Mouse (Mus musculus) bone marrow macrophage, adult 2 months (primary cell): ENCODE measurements around the gene Izumo1r. TPM values are rescaled to one million over a fixed set of nuclear protein-coding genes. Genes with fewer than 3 reads are reported as not detected.

Experiments
- H3K27ac ChIP-seq: 2 replicates; pipeline ENCODE4 v1.5.1; 2012; ENCODE audit warnings: low read depth, low read length; ENCODE audit not compliant: insufficient read depth
- H3K4me1 ChIP-seq: 2 replicates; pipeline ENCODE4 v1.6.1; 2012; ENCODE audit warnings: low read length; ENCODE audit not compliant: control insufficient read depth, insufficient read depth
- H3K4me3 ChIP-seq: 2 replicates; pipeline ENCODE4 v1.5.1; 2012; ENCODE audit warnings: mild to moderate bottlenecking, low read length, moderate library complexity; ENCODE audit not compliant: insufficient read depth
- CTCF ChIP-seq: IDR thresholded peaks from 2 replicates; pipeline ENCODE4 v1.5.1; 2012; ENCODE audit warnings: low read depth, mild to moderate bottlenecking, low read length, moderate library complexity
- POLR2A ChIP-seq: IDR thresholded peaks from 2 replicates; pipeline ENCODE4 v1.6.1; 2012; ENCODE audit warnings: mild to moderate bottlenecking, low read depth, low read length, borderline replicate concordance
- polyA plus RNA-seq: library from polyadenylated mRNA; stranded (reverse); fragments of >200 nt; gene quantifications from 2 replicates; pipeline ENCODE4 v1.2.4, GENCODE M21; 2012; ENCODE audit not compliant: missing spikeins, insufficient read depth, insufficient read length

The Izumo1r gene
- polyA plus RNA-seq, 1 experiment, result not detected

- TF ChIP-seq POLR2A (no peak), CTCF (no peak)
- Histone ChIP-seq H3K27ac (no peak overlapping the region), H3K4me3 (no peak overlapping the region), H3K4me1 (peaks cover 4% of the 10 kb centered on the region; the same call in 1 of the 2 replicates)
Measured at GRCm38 (mm10) chr9:14931211-14931610, 27.5 kb upstream of the Izumo1r start.

GRCm38 (mm10) chr9:14926593-14926992, 22.8 kb upstream of the Izumo1r start:
- Histone ChIP-seq H3K27ac (no peak overlapping the region), H3K4me3 (no peak overlapping the region), H3K4me1 (peaks cover 4% of the 10 kb centered on the region; the same call in 1 of the 2 replicates)
- TF ChIP-seq CTCF (no peak), POLR2A (no peak)

- H3K4me1 ChIP-seq, result peaks cover 4% of the 10 kb centered on the region; the same call in 1 of the 2 replicates
- H3K27ac ChIP-seq, result no peak overlapping the region
- TF ChIP-seq CTCF (no peak), POLR2A (no peak)
- no peak overlapping the region for H3K4me3 ChIP-seq
Measured at GRCm38 (mm10) chr9:14923625-14924024, 19.9 kb upstream of the Izumo1r start.

- Histone ChIP-seq H3K27ac (no peak overlapping the region), H3K4me1 (peaks cover 4% of the 10 kb centered on the region; the same call in 1 of the 2 replicates), H3K4me3 (no peak overlapping the region)
- TF ChIP-seq POLR2A, result no peak
- TF ChIP-seq CTCF, result no peak
Measured at GRCm38 (mm10) chr9:14921971-14922560, 18.3 kb upstream of the Izumo1r start.

- H3K4me1 ChIP-seq, result no peaks in the 10 kb centered on the region
- H3K27ac ChIP-seq, result no peak overlapping the region
- TF ChIP-seq CTCF, result no peak
- TF ChIP-seq POLR2A, result no peak
- H3K4me3 ChIP-seq, result no peak overlapping the region
Measured at GRCm38 (mm10) chr9:14921254-14921653, 17.5 kb upstream of the Izumo1r start.

GRCm38 (mm10) chr9:14920608-14921007, 16.9 kb upstream of the Izumo1r start:
- H3K4me1 ChIP-seq, result no peaks in the 10 kb centered on the region

GRCm38 (mm10) chr9:14918825-14919668, 15.3 kb upstream of the Izumo1r start:
- Histone ChIP-seq H3K27ac (no peak overlapping the region), H3K4me1 (no peaks in the 10 kb centered on the region), H3K4me3 (no peak overlapping the region)
- TF ChIP-seq CTCF (no peak), POLR2A (no peak)

More at GRCm38 (mm10) chr9:14920608-14921007, 16.9 kb upstream of the Izumo1r start:
- TF ChIP-seq POLR2A, result no peak
- TF ChIP-seq CTCF, result no peak
- H3K27ac ChIP-seq, result no peak overlapping the region
- no peak overlapping the region for H3K4me3 ChIP-seq

- Histone ChIP-seq H3K4me3 (no peak overlapping the region), H3K27ac (no peak overlapping the region), H3K4me1 (no peaks in the 10 kb centered on the region)
- TF ChIP-seq POLR2A (no peak), CTCF (no peak)
Measured at GRCm38 (mm10) chr9:14917661-14918060, 13.9 kb upstream of the Izumo1r start.

GRCm38 (mm10) chr9:14912037-14912436, 8.3 kb upstream of the Izumo1r start:
- no peak overlapping the region for H3K4me3 ChIP-seq
- H3K27ac ChIP-seq, result no peak overlapping the region
- TF ChIP-seq POLR2A, result no peak
- no peak for TF ChIP-seq CTCF
- no peaks in the 10 kb centered on the region for H3K4me1 ChIP-seq

GRCm38 (mm10) chr9:14909981-14910380, 6.2 kb upstream of the Izumo1r start:
- H3K27ac ChIP-seq, result no peak overlapping the region
- H3K4me1 ChIP-seq, result no peaks in the 10 kb centered on the region
- no peak overlapping the region for H3K4me3 ChIP-seq
- no peak for TF ChIP-seq CTCF
- TF ChIP-seq POLR2A, result no peak
